Comparison of ENCODE assay signal across 9 mouse cellular contexts in the genomic region with DNA sequence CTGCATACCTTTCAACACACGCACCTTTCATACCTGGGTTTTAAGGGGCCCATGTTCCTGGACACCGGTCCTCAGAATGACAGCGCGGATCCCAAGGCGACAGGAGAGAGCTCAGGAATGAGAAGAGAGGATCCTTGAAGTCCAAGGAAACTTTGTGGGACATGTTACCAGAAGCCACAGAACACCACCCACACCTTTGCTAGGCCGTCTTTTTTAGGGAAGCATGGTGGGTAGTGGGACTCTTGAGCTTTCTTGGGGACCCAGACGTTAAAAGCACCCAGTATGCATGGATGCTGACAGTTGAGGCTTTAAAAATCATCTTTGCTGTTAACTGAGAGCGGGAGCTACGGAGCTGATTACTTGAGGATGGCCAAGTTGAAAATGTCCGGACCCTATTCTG. TPM values are rescaled to one million over a fixed set of nuclear protein-coding genes. Genes with fewer than 3 reads are reported as not detected.
DNase-seq lines count a peak whose midpoint lies in the region; ATAC-seq and TF ChIP-seq lines count a peak whose summit lies in the region.
"Had no signal": no experiment of that assay in that cellular context is flagged by ENCODE, and none has a peak within 500 bp of the region (broad histone marks: within the 10 kb centered on the region; RNA-seq: fewer than 3 reads in every experiment).

No protein-coding gene starts in this region.

- H3K27ac ChIP-seq in heart, embryonic 15.5 days = peak overlapping the region; percentile 91
- H3K27ac ChIP-seq in embryonic facial prominence, embryonic 10.5 days (replicated peaks) = no peak overlapping the region
- peak overlapping the region; percentile 49 for H3K27ac ChIP-seq in hindbrain, embryonic 16.5 days (ENCODE audit: low read depth, low read length)
- H3K27ac ChIP-seq in midbrain, embryonic 15.5 days = peak overlapping the region; percentile 77
- no peak overlapping the region for H3K27ac ChIP-seq in layer of hippocampus, adult 2 months
- H3K27ac ChIP-seq: lung, embryonic 15.5 days had no signal

- no peak overlapping the region for H3K9ac ChIP-seq in heart, embryonic 15.5 days
- no peak overlapping the region for H3K9ac ChIP-seq in hindbrain, embryonic 16.5 days (ENCODE audit: low read depth, low read length)
- no peak overlapping the region; the same call in 1 of the 2 replicates for H3K9ac ChIP-seq in midbrain, embryonic 15.5 days

- no peak for DNase-seq in heart, postnatal 4 days
- peak; percentile 16 for DNase-seq in embryonic facial prominence, embryonic 10.5 days (ENCODE audit: low spot score)
- no peak for DNase-seq in lung, postnatal 25 days (ENCODE audit: low spot score)
- no peak for DNase-seq in layer of hippocampus, adult 2 months (ENCODE audit: low spot score in 2 of 2)
- no peak for DNase-seq in layer of hippocampus, adult 8-10 months (ENCODE audit: low spot score in 2 of 2)

- peak overlapping the region; percentile 52; the same call in 1 of the 2 replicates for H3K4me3 ChIP-seq in heart, embryonic 15.5 days
- peak overlapping the region; percentile 62; the same call in 1 of the 2 replicates for H3K4me3 ChIP-seq in embryonic facial prominence, embryonic 10.5 days
- H3K4me3 ChIP-seq in hindbrain, embryonic 16.5 days (ENCODE audit: low read length) = peak overlapping the region; percentile 48
- H3K4me3 ChIP-seq in midbrain, embryonic 15.5 days = peak overlapping the region; percentile 47
- H3K4me3 ChIP-seq in layer of hippocampus, adult 2 months = no peak overlapping the region

- no peaks in the 10 kb centered on the region for H3K9me3 ChIP-seq in heart, embryonic 15.5 days (replicated peaks)
- H3K9me3 ChIP-seq in embryonic facial prominence, embryonic 10.5 days = no peaks in the 10 kb centered on the region
- H3K9me3 ChIP-seq in hindbrain, embryonic 16.5 days (ENCODE audit: control insufficient read depth, low read length) = no peaks in the 10 kb centered on the region
- H3K9me3 ChIP-seq in midbrain, embryonic 15.5 days = no peaks in the 10 kb centered on the region
- H3K9me3 ChIP-seq: lung, embryonic 15.5 days had no signal

- WGBS in heart, embryonic 15.5 days = 51% methylated on average over 10 of the region's 10 CpGs
- 50% methylated on average over 10 of the region's 10 CpGs for WGBS in embryonic facial prominence, embryonic 10.5 days
- WGBS in hindbrain, embryonic 16.5 days = 44% methylated on average over 10 of the region's 10 CpGs
- WGBS in midbrain, embryonic 15.5 days = 47% methylated on average over 10 of the region's 10 CpGs

- H3K4me2 ChIP-seq in heart, embryonic 15.5 days = peak overlapping the region; percentile 94
- H3K4me2 ChIP-seq in hindbrain, embryonic 16.5 days (ENCODE audit: low read length) = peak overlapping the region; percentile 96
- H3K4me2 ChIP-seq in midbrain, embryonic 15.5 days = peak overlapping the region; percentile 98

- H3K27me3 ChIP-seq in heart, embryonic 15.5 days = peaks cover 51% of the 10 kb centered on the region
- H3K27me3 ChIP-seq in embryonic facial prominence, embryonic 10.5 days (replicated peaks; ENCODE audit: low read depth, poor library complexity, severe bottlenecking) = peaks cover 77% of the 10 kb centered on the region
- H3K27me3 ChIP-seq in hindbrain, embryonic 16.5 days (replicated peaks; ENCODE audit: control insufficient read depth, insufficient read depth, low read length) = peaks cover 21% of the 10 kb centered on the region
- peaks cover 36% of the 10 kb centered on the region for H3K27me3 ChIP-seq in midbrain, embryonic 15.5 days (replicated peaks)

- no peak for TF ChIP-seq CTCF in layer of hippocampus, adult 2 months (conservative IDR thresholded peaks at IDR 0.05)

- ATAC-seq in heart, embryonic 15.5 days (replicated peaks; ENCODE audit: insufficient number of reproducible peaks, insufficient read depth, low FRiP score, low read depth) = no peak
- ATAC-seq in hindbrain, embryonic 16.5 days = no peak
- ATAC-seq in midbrain, embryonic 15.5 days (replicated peaks) = no peak

- peaks cover 46% of the 10 kb centered on the region for H3K4me1 ChIP-seq in heart, embryonic 15.5 days (replicated peaks)
- peaks cover 47% of the 10 kb centered on the region for H3K4me1 ChIP-seq in embryonic facial prominence, embryonic 10.5 days
- H3K4me1 ChIP-seq in hindbrain, embryonic 16.5 days (ENCODE audit: control insufficient read depth, insufficient read depth, low read depth, low read length) = peaks cover 46% of the 10 kb centered on the region
- H3K4me1 ChIP-seq in midbrain, embryonic 15.5 days = peaks cover 56% of the 10 kb centered on the region

- no peaks in the 10 kb centered on the region for H3K36me3 ChIP-seq in heart, embryonic 15.5 days
- H3K36me3 ChIP-seq in embryonic facial prominence, embryonic 10.5 days (replicated peaks) = no peaks in the 10 kb centered on the region
- H3K36me3 ChIP-seq in hindbrain, embryonic 16.5 days (ENCODE audit: control insufficient read depth, insufficient read depth, low read length) = no peaks in the 10 kb centered on the region
- no peaks in the 10 kb centered on the region for H3K36me3 ChIP-seq in midbrain, embryonic 15.5 days (replicated peaks)
- H3K36me3 ChIP-seq: lung, embryonic 15.5 days had no signal

RNA-seq across cellular contexts. Expression of a gene that starts 1.1 kb away (rescaled TPM):
- 11.5 and 12.9 TPM in 2 replicates for polyA plus RNA-seq in heart, embryonic 15.5 days (2015; fragmentation: Nextera tagmentation; extraction: Ambion mirVana)
- total RNA-seq in heart, postnatal 4 days (2021) = 1 to 10 TPM; 7.8 to 9.4 TPM
- polyA plus RNA-seq in embryonic facial prominence, embryonic 10.5 days (2016; fragmentation: Nextera tagmentation; extraction: Ambion mirVana) = 1.6 and 1.7 TPM in 2 replicates
- 21.0 and 21.4 TPM in 2 replicates for polyA plus RNA-seq in hindbrain, embryonic 16.5 days (2015; fragmentation: Nextera tagmentation; extraction: Ambion mirVana)
- 29.4 TPM in 2 replicates for polyA plus RNA-seq in midbrain, embryonic 15.5 days (2015; fragmentation: Nextera tagmentation; extraction: Ambion mirVana)
- total RNA-seq in layer of hippocampus, adult 2 months (2021) = 10 to 100 TPM in 1 of 2 experiments, 1 to 10 TPM in 1; 9.5 to 10.2 TPM
- 10 to 100 TPM in 3 of 4 experiments, 1 to 10 TPM in 1; 9.1 to 11.8 (median 10.3) TPM for total RNA-seq in layer of hippocampus, adult 8-10 months (2022)

RNA-seq across cellular contexts. Expression of a gene that starts 16.2 kb away (rescaled TPM):
- 1,248 and 1,820 TPM in 2 replicates for polyA plus RNA-seq in heart, embryonic 15.5 days (2015; fragmentation: Nextera tagmentation; extraction: Ambion mirVana)
- 1,000 to 10,000 TPM; 1,831 to 1,865 TPM for total RNA-seq in heart, postnatal 4 days (2021)
- polyA plus RNA-seq in embryonic facial prominence, embryonic 10.5 days (2016; fragmentation: Nextera tagmentation; extraction: Ambion mirVana) = 664 and 702 TPM in 2 replicates
- polyA plus RNA-seq in hindbrain, embryonic 16.5 days (2015; fragmentation: Nextera tagmentation; extraction: Ambion mirVana) = 890 and 1,047 TPM in 2 replicates
- polyA plus RNA-seq in midbrain, embryonic 15.5 days (2015; fragmentation: Nextera tagmentation; extraction: Ambion mirVana) = 715 and 767 TPM in 2 replicates
- 100 to 1,000 TPM; 372 to 376 TPM for total RNA-seq in layer of hippocampus, adult 2 months (2021)
- 100 to 1,000 TPM; 345 to 380 (median 364) TPM for total RNA-seq in layer of hippocampus, adult 8-10 months (2022)

RNA-seq across cellular contexts. Expression of a gene that starts 32.4 kb away (rescaled TPM):
- polyA plus RNA-seq in heart, embryonic 15.5 days (2015; fragmentation: Nextera tagmentation; extraction: Ambion mirVana) = 10.6 and 15.1 TPM in 2 replicates
- 1 to 10 TPM; 7.9 to 8.8 TPM for total RNA-seq in heart, postnatal 4 days (2021)
- polyA plus RNA-seq in embryonic facial prominence, embryonic 10.5 days (2016; fragmentation: Nextera tagmentation; extraction: Ambion mirVana) = 17.1 and 17.7 TPM in 2 replicates
- polyA plus RNA-seq in hindbrain, embryonic 16.5 days (2015; fragmentation: Nextera tagmentation; extraction: Ambion mirVana) = 23.6 and 24.4 TPM in 2 replicates
- 27.7 and 28.2 TPM in 2 replicates for polyA plus RNA-seq in midbrain, embryonic 15.5 days (2015; fragmentation: Nextera tagmentation; extraction: Ambion mirVana)
- total RNA-seq in layer of hippocampus, adult 2 months (2021) = 10 to 100 TPM; 19.9 to 25.7 TPM
- total RNA-seq in layer of hippocampus, adult 8-10 months (2022) = 10 to 100 TPM; 16.0 to 23.5 (median 20.0) TPM

RNA-seq across cellular contexts. Expression of a gene that starts 37.0 kb away (rescaled TPM):
- 7.6 and 9.7 TPM in 2 replicates for polyA plus RNA-seq in heart, embryonic 15.5 days (2015; fragmentation: Nextera tagmentation; extraction: Ambion mirVana)
- total RNA-seq in heart, postnatal 4 days (2021) = 10 to 100 TPM; 11.6 to 11.7 TPM
- 9.3 and 9.6 TPM in 2 replicates for polyA plus RNA-seq in embryonic facial prominence, embryonic 10.5 days (2016; fragmentation: Nextera tagmentation; extraction: Ambion mirVana)
- 165 and 168 TPM in 2 replicates for polyA plus RNA-seq in hindbrain, embryonic 16.5 days (2015; fragmentation: Nextera tagmentation; extraction: Ambion mirVana)
- polyA plus RNA-seq in midbrain, embryonic 15.5 days (2015; fragmentation: Nextera tagmentation; extraction: Ambion mirVana) = 153 and 155 TPM in 2 replicates
- 100 to 1,000 TPM; 365 to 385 TPM for total RNA-seq in layer of hippocampus, adult 2 months (2021)
- total RNA-seq in layer of hippocampus, adult 8-10 months (2022) = 100 to 1,000 TPM; 361 to 395 (median 373) TPM

RNA-seq across cellular contexts. Expression of a gene that starts 47.7 kb away (rescaled TPM):
- 75.2 and 80.6 TPM in 2 replicates for polyA plus RNA-seq in heart, embryonic 15.5 days (2015; fragmentation: Nextera tagmentation; extraction: Ambion mirVana)
- total RNA-seq in heart, postnatal 4 days (2021) = 100 to 1,000 TPM; 122 to 125 TPM
- 58.7 and 61.7 TPM in 2 replicates for polyA plus RNA-seq in embryonic facial prominence, embryonic 10.5 days (2016; fragmentation: Nextera tagmentation; extraction: Ambion mirVana)
- 75.3 and 80.5 TPM in 2 replicates for polyA plus RNA-seq in hindbrain, embryonic 16.5 days (2015; fragmentation: Nextera tagmentation; extraction: Ambion mirVana)
- polyA plus RNA-seq in midbrain, embryonic 15.5 days (2015; fragmentation: Nextera tagmentation; extraction: Ambion mirVana) = 81.2 and 82.9 TPM in 2 replicates
- total RNA-seq in layer of hippocampus, adult 2 months (2021) = 10 to 100 TPM; 72.5 to 77.6 TPM
- total RNA-seq in layer of hippocampus, adult 8-10 months (2022) = 10 to 100 TPM; 68.8 to 80.6 (median 77.5) TPM

Comparison
In these comparisons a context has a peak if more than half of its experiments do, and no peak if none do; other contexts are left out.
1. H3K27ac ChIP-seq: peak in heart, embryonic 15.5 days (single experiment), hindbrain, embryonic 16.5 days (single experiment) and midbrain, embryonic 15.5 days (single experiment); none in embryonic facial prominence, embryonic 10.5 days (single experiment) and layer of hippocampus, adult 2 months (single experiment).
2. Peak in every context shown above with its lines, with median percentiles within 50 percentile points of each other: H3K4me2 ChIP-seq.